Mouse (Mus musculus) CH12.LX (cell line): ENCODE results near the gene Gm26938. TPM values are rescaled to one million over a fixed set of nuclear protein-coding genes. Genes with fewer than 3 reads are reported as not detected.

Source experiments
- DNase-seq: peaks from one replicate; pipeline ENCODE4 v3.0.0-alpha.2; 2013; ENCODE audit errors: extremely low read depth
- H3K27ac ChIP-seq: 2 replicates; pipeline ENCODE4 v1.5.1; 2012; ENCODE audit warnings: low read depth, mild to moderate bottlenecking, control low read depth, moderate library complexity; ENCODE audit not compliant: insufficient read depth
- H3K27me3 ChIP-seq: replicated peaks from 2 replicates; pipeline ENCODE3; 2012; ENCODE audit warnings: inconsistent platforms
- H3K36me3 ChIP-seq, 2 experiments: replicated peaks in 1 of 2; 2 replicates each; pipeline versions ENCODE3 to v1.6.1; 2012; ENCODE audit warnings: inconsistent platforms in 1 of 2, low read length in 1 of 2, mild to moderate bottlenecking in 1 of 2, mixed read lengths in 1 of 2, moderate library complexity in 1 of 2; ENCODE audit not compliant: control insufficient read depth in 1 of 2, insufficient read depth in 1 of 2
- H3K4me1 ChIP-seq, 2 experiments: 2 replicates each; pipeline ENCODE4 v1.6.1; 2012; ENCODE audit warnings: inconsistent platforms in 1 of 2, moderate library complexity in 1 of 2; ENCODE audit not compliant: insufficient read depth in 2 of 2, control insufficient read depth in 1 of 2
- H3K4me2 ChIP-seq: 2 replicates; pipeline ENCODE4 v1.6.1; 2012; ENCODE audit warnings: low read depth, mild to moderate bottlenecking, control low read depth; ENCODE audit not compliant: poor library complexity, insufficient read depth, severe bottlenecking
- H3K4me3 ChIP-seq, 3 experiments: fragments of 150-350 bp in 1 of 3; sonication (generic) in 1 of 3; replicated peaks in 1 of 3; 2 replicates each; pipeline versions ENCODE3 to v1.5.1; 2011 to 2012; ENCODE audit warnings: low read depth in 2 of 3, low read length in 2 of 3, mild to moderate bottlenecking in 2 of 3, moderate library complexity in 2 of 3, control low read depth in 1 of 3, improper control_type of control experiment in 1 of 3, inconsistent platforms in 1 of 3, mixed read lengths in 1 of 3; ENCODE audit not compliant: poor library complexity in 1 of 3
- H3K79me2 ChIP-seq: replicated peaks from 2 replicates; pipeline ENCODE4 v1.6.1; 2012; ENCODE audit warnings: mild to moderate bottlenecking, moderate library complexity; ENCODE audit not compliant: control insufficient read depth, poor library complexity, insufficient read depth, severe bottlenecking; ENCODE audit errors: extremely low read depth
- H3K9ac ChIP-seq: 2 replicates; pipeline ENCODE4 v1.6.1; 2012; ENCODE audit warnings: low read depth, mild to moderate bottlenecking, control low read depth, moderate library complexity; ENCODE audit not compliant: insufficient read depth
- H3K9me3 ChIP-seq: replicated peaks from 2 replicates; pipeline ENCODE3; 2012; ENCODE audit warnings: low read length, inconsistent platforms, mixed read lengths
- BHLHE40 ChIP-seq: IDR thresholded peaks from 2 replicates; pipeline ENCODE4 v1.6.1; 2011; ENCODE audit warnings: mild to moderate bottlenecking, low read depth, low read length, improper control_type of control experiment
- CHD1 ChIP-seq: IDR thresholded peaks from 2 replicates; pipeline ENCODE4 v1.6.1; 2012; ENCODE audit warnings: low read depth, low read length, improper control_type of control experiment, inconsistent platforms
- CHD2 ChIP-seq: IDR thresholded peaks from 2 replicates; pipeline ENCODE4 v1.6.1; 2011; ENCODE audit warnings: low read length, improper control_type of control experiment
- CTCF ChIP-seq, 2 experiments: IDR thresholded peaks in 1 of 2; conservative IDR thresholded peaks in 1 of 2; 2 replicates each; pipeline ENCODE4 v1.5.1; 2011 to 2012; ENCODE audit warnings: low read depth in 2 of 2, low read length in 2 of 2, improper control_type of control experiment in 1 of 2, inconsistent platforms in 1 of 2, mild to moderate bottlenecking in 1 of 2, moderate library complexity in 1 of 2
- E2F4 ChIP-seq: IDR thresholded peaks from 2 replicates; pipeline ENCODE4 v1.6.1; 2011; ENCODE audit warnings: low read depth, low read length, improper control_type of control experiment; ENCODE audit not compliant: insufficient replicate concordance
- ELF1 ChIP-seq: IDR thresholded peaks from 2 replicates; pipeline ENCODE4 v1.6.1; 2014; ENCODE audit warnings: low read depth, mild to moderate bottlenecking, inconsistent platforms, low read length, improper control_type of control experiment
- ETS1 ChIP-seq: conservative IDR thresholded peaks from 2 replicates; pipeline ENCODE4 v1.6.1; 2012; ENCODE audit warnings: low read depth, mild to moderate bottlenecking, inconsistent platforms, low read length, improper control_type of control experiment, moderate library complexity
- GABPA ChIP-seq: IDR thresholded peaks from 2 replicates; pipeline ENCODE4 v1.6.1; 2012; ENCODE audit warnings: low read depth, low read length, improper control_type of control experiment, inconsistent platforms; ENCODE audit not compliant: insufficient replicate concordance
- HCFC1 ChIP-seq: IDR thresholded peaks from 2 replicates; pipeline ENCODE4 v1.6.1; 2012; ENCODE audit warnings: low read depth, mild to moderate bottlenecking, inconsistent platforms, low read length, improper control_type of control experiment
- IRF4 ChIP-seq: IDR thresholded peaks from 2 replicates; pipeline ENCODE4 v1.6.1; 2014; ENCODE audit warnings: low read depth, mild to moderate bottlenecking, inconsistent platforms, low read length, improper control_type of control experiment
- KAT2A ChIP-seq: IDR thresholded peaks from 2 replicates; pipeline ENCODE4 v1.6.1; 2012; ENCODE audit warnings: low read length, improper control_type of control experiment, inconsistent platforms; ENCODE audit not compliant: insufficient replicate concordance
- MAFK ChIP-seq: IDR thresholded peaks from 2 replicates; pipeline ENCODE4 v1.6.1; 2011; ENCODE audit warnings: low read length, improper control_type of control experiment; ENCODE audit not compliant: insufficient replicate concordance
- MAX ChIP-seq: IDR thresholded peaks from 2 replicates; pipeline ENCODE4 v1.6.1; 2011; ENCODE audit warnings: low read length, improper control_type of control experiment
- MEF2A ChIP-seq: IDR thresholded peaks from 2 replicates; pipeline ENCODE4 v1.6.1; 2014; ENCODE audit warnings: low read depth, mild to moderate bottlenecking, inconsistent platforms, low read length, improper control_type of control experiment, borderline replicate concordance
- MXI1 ChIP-seq: IDR thresholded peaks from 2 replicates; pipeline ENCODE4 v1.6.1; 2011; ENCODE audit warnings: mild to moderate bottlenecking, low read depth, low read length, improper control_type of control experiment
- NELFE ChIP-seq: IDR thresholded peaks from 2 replicates; pipeline ENCODE4 v1.6.1; 2011; ENCODE audit warnings: low read depth, low read length, improper control_type of control experiment
- PAX5 ChIP-seq: IDR thresholded peaks from 2 replicates; pipeline ENCODE4 v1.6.1; 2012; ENCODE audit warnings: low read length, inconsistent platforms, mixed read lengths
- POLR2AphosphoS2 ChIP-seq: IDR thresholded peaks from 2 replicates; pipeline ENCODE4 v1.6.1; 2011; ENCODE audit warnings: low read depth, low read length, improper control_type of control experiment
- RAD21 ChIP-seq: IDR thresholded peaks from 2 replicates; pipeline ENCODE4 v1.6.1; 2011; ENCODE audit warnings: low read depth, mild to moderate bottlenecking, low read length, improper control_type of control experiment, moderate library complexity
- RCOR1 ChIP-seq: conservative IDR thresholded peaks from 2 replicates; pipeline ENCODE4 v1.6.1; 2012; ENCODE audit warnings: low read depth, mild to moderate bottlenecking, inconsistent platforms, low read length, improper control_type of control experiment
- SIN3A ChIP-seq: IDR thresholded peaks from 2 replicates; pipeline ENCODE4 v1.6.1; 2012; ENCODE audit warnings: low read length, improper control_type of control experiment, inconsistent platforms
- SMC3 ChIP-seq: IDR thresholded peaks from 2 replicates; pipeline ENCODE4 v1.6.1; 2011; ENCODE audit warnings: low read depth, low read length, improper control_type of control experiment
- TCF12 ChIP-seq: IDR thresholded peaks from 2 replicates; pipeline ENCODE4 v1.6.1; 2014; ENCODE audit warnings: low read depth, mild to moderate bottlenecking, inconsistent platforms, low read length, improper control_type of control experiment
- USF2 ChIP-seq: conservative IDR thresholded peaks from 2 replicates; pipeline ENCODE4 v1.6.1; 2011; ENCODE audit warnings: low read depth, low read length, improper control_type of control experiment
- ZC3H11A ChIP-seq: IDR thresholded peaks from 2 replicates; pipeline ENCODE4 v1.6.1; 2012; ENCODE audit warnings: low read depth, mild to moderate bottlenecking, inconsistent platforms, low read length, improper control_type of control experiment
- ZKSCAN1 ChIP-seq: IDR thresholded peaks from 2 replicates; pipeline ENCODE4 v1.6.1; 2012; ENCODE audit warnings: low read depth, inconsistent platforms, low read length, improper control_type of control experiment, borderline replicate concordance
- ZMIZ1 ChIP-seq: IDR thresholded peaks from 2 replicates; pipeline ENCODE4 v1.6.1; 2012; ENCODE audit warnings: low read depth, mild to moderate bottlenecking, inconsistent platforms, low read length, improper control_type of control experiment
- ZNF384 ChIP-seq: IDR thresholded peaks from 2 replicates; pipeline ENCODE4 v1.6.1; 2012; ENCODE audit warnings: low read depth, low read length, improper control_type of control experiment, inconsistent platforms
- dilution Hi-C: fragments of 300-500 bp; cut with MboI; formaldehyde crosslinking; loops from 2 replicates; pipeline ENCODE4 v1.14.3; 2020; ENCODE audit warnings: low sequenced_read_pairs; ENCODE audit not compliant: extremely low pct_unique_long_range_greater_than_20kb, extremely low pct_ligation_motif_present
- in situ Hi-C: fragments of 300-500 bp; cut with MboI; formaldehyde crosslinking; loops from 3 replicates; pipeline ENCODE4 v1.14.3; 2019; ENCODE audit warnings: low sequenced_read_pairs, low pct_ligation_motif_present, low pct_unique_long_range_greater_than_20kb, mixed read lengths
- polyA plus RNA-seq: library from polyadenylated mRNA; unstranded; fragments of >175 nt; gene quantifications from 2 replicates; pipeline ENCODE4 v1.2.1, GENCODE M21; 2012; ENCODE audit warnings: low read depth; ENCODE audit not compliant: insufficient read length
- total RNA-seq, 2 experiments: library from RNA; depleted of rRNA; stranded (reverse); fragments of 300-350 nt in 1 of 2; fragments of >200 nt in 1 of 2; gene quantifications; 2 replicates each; pipeline ENCODE4 v1.2.3; 2012 to 2014

Gene Gm26938
- total and polyA plus RNA-seq, 3 experiments, result not detected

DNA sequence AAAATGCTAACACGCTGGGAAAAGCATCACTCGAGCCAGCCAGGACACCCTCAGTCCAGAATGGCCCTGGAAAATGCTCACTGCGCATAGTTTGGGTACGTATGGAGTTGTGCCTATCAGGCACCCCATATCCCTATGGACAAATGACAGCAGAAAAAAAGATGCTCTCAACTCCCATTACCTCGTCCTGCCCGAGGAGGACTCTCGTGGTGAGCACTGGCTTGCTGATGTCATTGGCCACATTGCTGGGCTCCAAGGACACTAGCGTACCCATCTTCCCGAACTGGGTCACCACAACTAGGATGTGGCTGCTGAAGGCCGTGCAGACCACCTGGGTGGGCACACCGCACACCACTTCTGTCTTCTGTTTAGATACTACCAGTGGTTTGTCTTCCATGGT, 260 bp downstream of the Gm26938 start:
- Histone ChIP-seq H3K27me3 (no peaks in the 10 kb centered on the region), H3K4me2 (peak overlapping the region; percentile 65), H3K27ac (no peak overlapping the region), H3K9me3 (peaks cover 2% of the 10 kb centered on the region)
- no peak for DNase-seq
- in situ Hi-C loops, result loop anchor here (25.0 kb wide), 1 partner anchor 461 kb away; no protein-coding TSS in a partner anchor
- TF ChIP-seq RCOR1, result no peak
- no peak for TF ChIP-seq CTCF (conservative IDR thresholded peaks at IDR 0.05 in 1 of 2, IDR thresholded peaks at IDR 0.05 in 1 of 2; ENCODE audit: low read depth in 2 of 2, low read length in 2 of 2)
- no peak for TF ChIP-seq ZC3H11A
- TF ChIP-seq BHLHE40, result no peak
- TF ChIP-seq SIN3A, result no peak
- no peak for TF ChIP-seq GABPA
- TF ChIP-seq ELF1, result no peak
- no peak for TF ChIP-seq KAT2A
- TF ChIP-seq USF2, result no peak
- TF ChIP-seq CHD2, result no peak
- TF ChIP-seq MXI1, result no peak
- TF ChIP-seq ZNF384, result no peak
- no peak for TF ChIP-seq MEF2A
- no peak for TF ChIP-seq PAX5
- TF ChIP-seq POLR2AphosphoS2, result no peak
- TF ChIP-seq IRF4, result no peak
- no peak for TF ChIP-seq MAFK
- no peak for TF ChIP-seq MAX
- TF ChIP-seq, all 38 proteins: peak for 0
- Histone ChIP-seq H3K4me1 (peaks cover 2 to 22% of the 10 kb centered on the region in 2 experiments; a peak in 2 of 4 replicates), H3K36me3 (peaks cover 31 to 45% of the 10 kb centered on the region in 2 experiments), H3K79me2 (peaks cover 13% of the 10 kb centered on the region), H3K9ac (peak overlapping the region; percentile 75), H3K4me3 (peak overlapping the region; percentile 71 to 98 (median 94))
- dilution Hi-C loops, result no loop called here

DNA sequence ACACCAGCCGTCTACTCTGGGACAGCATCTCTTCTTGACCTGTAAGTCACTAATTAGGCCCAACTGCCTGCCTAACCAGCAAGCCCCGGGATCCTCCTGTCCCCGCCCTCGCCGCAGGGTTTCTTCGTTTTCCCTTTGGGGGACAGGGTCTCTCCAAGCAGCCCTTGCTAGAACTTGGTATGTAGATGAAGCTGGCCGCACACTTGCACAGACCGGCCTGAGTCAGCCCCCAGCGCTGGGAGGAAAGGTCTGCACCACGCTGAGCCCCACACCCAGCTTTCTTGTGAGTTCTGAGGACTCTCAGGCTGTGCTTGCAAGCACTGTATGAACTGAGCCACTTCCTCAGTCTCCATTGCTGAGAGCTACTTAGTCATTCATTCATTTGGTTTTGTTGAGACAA, 1.7 kb downstream of the Gm26938 start:
- in situ Hi-C loops, result no loop called here
- H3K9ac ChIP-seq, result no peak overlapping the region
- H3K27me3 ChIP-seq, result no peaks in the 10 kb centered on the region
- H3K4me2 ChIP-seq, result no peak overlapping the region
- H3K36me3 ChIP-seq, result peaks cover 31 to 57% of the 10 kb centered on the region in 2 experiments
- H3K9me3 ChIP-seq, result peaks cover 2% of the 10 kb centered on the region
- TF ChIP-seq IRF4, result no peak
- TF ChIP-seq E2F4, result no peak
- no peak for TF ChIP-seq SMC3
- TF ChIP-seq CTCF (conservative IDR thresholded peaks at IDR 0.05 in 1 of 2, IDR thresholded peaks at IDR 0.05 in 1 of 2; ENCODE audit: low read depth in 2 of 2, low read length in 2 of 2), result no peak
- no peak for TF ChIP-seq ZMIZ1
- TF ChIP-seq CHD2, result no peak
- no peak for TF ChIP-seq POLR2AphosphoS2
- no peak for TF ChIP-seq TCF12
- TF ChIP-seq HCFC1, result no peak
- TF ChIP-seq ETS1, result no peak
- TF ChIP-seq USF2, result no peak
- no peak for TF ChIP-seq ZKSCAN1
- no peak for TF ChIP-seq CHD1
- TF ChIP-seq RAD21, result no peak
- no peak for TF ChIP-seq NELFE
- no peak for DNase-seq
- peaks cover 2 to 13% of the 10 kb centered on the region in 2 experiments; a peak in 2 of 4 replicates for H3K4me1 ChIP-seq
- dilution Hi-C loops, result no loop called here
- peaks cover 13% of the 10 kb centered on the region for H3K79me2 ChIP-seq
- no peak overlapping the region for H3K4me3 ChIP-seq
- no peak overlapping the region for H3K27ac ChIP-seq
